Mouse (Mus musculus) forebrain, postnatal 0 days (tissue): ENCODE measurements around the gene Itpkb. TPM values are rescaled to one million over a fixed set of nuclear protein-coding genes. Genes with fewer than 3 reads are reported as not detected.
"Not testable (repeated sequence)": the region's sequence is repeated elsewhere in the genome, so short reads cannot be mapped to it uniquely, and the experiment has no call there.

Source experiments
- ATAC-seq: fragments of 200-750 bp; cut with Nextera tagmentation; 2 replicates; pipeline ENCODE4 v1.8.0; 2017; ENCODE audit warnings: mild to moderate bottlenecking, moderate library complexity
- DNase-seq: peaks from one replicate; pipeline ENCODE4 v3.0.0-alpha.2; 2015
- H3K27ac ChIP-seq: fragments of 300-500 bp; sonication (generic); 2 replicates; pipeline ENCODE4 v1.5.1; 2014; ENCODE audit warnings: low read depth, mild to moderate bottlenecking, antibody characterized with exemption, low read length, moderate library complexity, mixed read lengths
- H3K27me3 ChIP-seq: fragments of 300-500 bp; sonication (generic); 2 replicates; pipeline ENCODE4 v1.6.1; 2014; ENCODE audit warnings: mild to moderate bottlenecking, low read length, mixed read lengths; ENCODE audit not compliant: insufficient read depth
- H3K36me3 ChIP-seq: fragments of 300-500 bp; sonication (generic); 2 replicates; pipeline ENCODE4 v1.6.1; 2014; ENCODE audit warnings: mild to moderate bottlenecking, moderate library complexity; ENCODE audit not compliant: insufficient read depth
- H3K4me1 ChIP-seq: fragments of 300-500 bp; sonication (generic); 2 replicates; pipeline ENCODE4 v1.6.1; 2014; ENCODE audit warnings: antibody characterized with exemption; ENCODE audit not compliant: insufficient read depth
- H3K4me2 ChIP-seq: fragments of 300-500 bp; sonication (generic); 2 replicates; pipeline ENCODE4 v1.6.1; 2014; ENCODE audit warnings: low read depth, mild to moderate bottlenecking, moderate library complexity
- H3K4me3 ChIP-seq: fragments of 300-500 bp; sonication (generic); 2 replicates; pipeline ENCODE4 v1.5.1; 2014; ENCODE audit warnings: low read depth, low read length, mixed read lengths
- H3K9ac ChIP-seq: fragments of 300-500 bp; sonication (generic); 2 replicates; pipeline ENCODE4 v1.6.1; 2014; ENCODE audit warnings: mild to moderate bottlenecking
- H3K9me3 ChIP-seq: fragments of 300-500 bp; sonication (generic); 2 replicates; pipeline ENCODE4 v1.6.1; 2016; ENCODE audit warnings: low read length
- CTCF ChIP-seq: sonication (generic); IDR thresholded peaks from 2 replicates; pipeline ENCODE4 v1.5.1; 2016; ENCODE audit warnings: antibody characterized with exemption, control low read depth, low read depth
- WGBS: fragments of 180-500 bp; shearing (Covaris S2); extraction: QIAGEN DNeasy Blood & Tissue Kit; methylation state at CpG from one replicate; pipeline ENCODE4 v1.1.7; 2014; 5-methylcytosine and 5-hydroxymethylcytosine counted together
- polyA plus RNA-seq: library from polyadenylated mRNA; unstranded; fragments of >200 nt; fragmentation: Nextera tagmentation; extraction: Ambion mirVana; gene quantifications from 2 replicates; pipeline ENCODE4 v1.2.1, GENCODE M21; 2015
- total RNA-seq: library from RNA; depleted of rRNA; stranded (reverse); fragments of >200 nt; gene quantifications from 2 replicates; pipeline ENCODE4 v1.2.3, GENCODE M21; 2014

The Itpkb gene
- total and polyA plus RNA-seq, 2 experiments from 2014 or later = 1.9 to 6.4 TPM

DNA sequence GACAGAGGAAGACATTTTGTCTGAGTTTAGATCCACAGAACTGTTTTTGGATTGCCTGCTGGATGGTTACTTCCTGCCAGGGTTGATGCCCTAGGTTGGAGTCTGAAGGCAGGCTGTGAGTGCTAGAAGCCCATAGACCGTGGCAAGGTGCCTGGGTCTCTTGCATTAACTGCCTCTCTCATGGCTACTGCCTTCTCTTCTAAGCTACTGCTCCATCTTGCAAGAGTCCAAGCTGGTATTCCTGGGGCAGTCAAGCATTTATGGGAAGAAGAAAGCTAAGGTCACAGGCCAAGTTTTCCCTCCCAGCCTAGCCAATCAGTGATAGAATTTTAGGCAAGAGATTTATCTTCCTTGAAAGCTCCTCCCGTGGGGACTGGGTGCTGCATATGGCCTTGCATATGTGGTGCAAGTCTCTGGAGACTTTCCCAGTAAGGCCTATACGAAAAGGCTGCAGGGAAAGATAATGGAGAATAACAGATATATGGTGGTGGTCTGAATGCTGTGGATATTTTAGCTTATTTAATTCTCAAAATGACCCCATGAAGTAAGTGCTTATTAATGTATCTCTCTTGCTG is 36.8 kb downstream of the Itpkb start:
- Histone ChIP-seq H3K27me3 (no peaks in the 10 kb centered on the region), H3K9ac (no peak overlapping the region), H3K4me1 (peaks cover 12% of the 10 kb centered on the region), H3K4me3 (no peak overlapping the region), H3K36me3 (no peaks in the 10 kb centered on the region), H3K9me3 (no peaks in the 10 kb centered on the region), H3K27ac (peak overlapping the region; percentile 92; the same call in 1 of the 2 replicates), H3K4me2 (no peak overlapping the region)
- WGBS = 62% methylated on average over 3 of the region's 3 CpGs
- TF ChIP-seq CTCF = no peak
- ATAC-seq (no peak), DNase-seq (peak; percentile 61)

DNA sequence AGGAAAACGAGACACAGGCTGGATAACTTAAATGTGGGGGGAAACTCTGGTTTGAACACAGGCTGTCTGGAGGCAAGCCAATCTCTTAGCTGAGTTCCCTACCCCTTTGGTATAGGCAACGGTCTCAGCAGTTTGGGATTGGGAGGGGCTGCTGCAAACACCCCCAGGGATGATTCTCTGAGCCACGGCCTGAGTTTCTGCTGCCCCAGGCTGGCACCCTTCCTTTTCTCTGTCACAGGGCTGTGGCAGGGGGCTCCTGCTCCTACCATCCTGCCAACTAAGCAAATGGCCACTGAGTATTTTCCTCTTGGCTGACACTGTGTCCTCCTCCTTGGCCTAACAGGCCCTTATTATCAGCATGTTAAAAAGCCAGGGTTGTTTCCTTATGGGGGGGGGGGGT is 37.3 kb downstream of the Itpkb start:
- Histone ChIP-seq H3K9me3 (no peaks in the 10 kb centered on the region), H3K36me3 (no peaks in the 10 kb centered on the region), H3K27me3 (no peaks in the 10 kb centered on the region), H3K4me2 (no peak overlapping the region), H3K9ac (no peak overlapping the region), H3K4me1 (peaks cover 12% of the 10 kb centered on the region), H3K27ac (peak overlapping the region; percentile 92; the same call in 1 of the 2 replicates), H3K4me3 (no peak overlapping the region)
- DNase-seq (no peak), ATAC-seq (no peak)
- TF ChIP-seq CTCF = no peak
- WGBS = 45% methylated on average over 3 of the region's 3 CpGs

DNA sequence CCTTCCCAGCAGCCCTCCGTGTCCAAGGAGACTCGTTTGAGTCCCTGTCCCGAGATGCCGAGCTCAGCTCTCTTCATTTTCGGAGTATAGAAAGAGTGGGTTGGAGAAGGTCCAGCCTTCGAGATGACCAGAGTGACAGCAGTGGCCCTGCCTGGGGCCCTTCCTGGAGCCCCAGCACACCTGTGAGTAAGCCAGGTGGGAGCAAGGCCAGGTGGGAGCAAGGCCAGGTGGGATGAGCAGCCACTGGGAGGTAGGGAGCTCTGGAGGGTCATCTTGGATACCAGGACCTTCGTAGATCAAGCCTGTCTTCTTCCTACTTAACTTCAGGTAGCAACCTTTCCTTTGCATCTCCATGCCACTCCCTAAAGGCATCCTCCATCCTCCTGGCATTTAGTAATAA is 37.8 kb downstream of the Itpkb start:
- ATAC-seq (no peak), DNase-seq (no peak)
- no peak for TF ChIP-seq CTCF
- no peak overlapping the region for H3K4me2 ChIP-seq
- no peak overlapping the region for H3K9ac ChIP-seq
- H3K9me3 ChIP-seq = no peaks in the 10 kb centered on the region
- H3K4me3 ChIP-seq = no peak overlapping the region
- WGBS = 82% methylated on average over 7 of the region's 7 CpGs
- no peaks in the 10 kb centered on the region for H3K27me3 ChIP-seq
- peak overlapping the region; percentile 92; the same call in 1 of the 2 replicates for H3K27ac ChIP-seq
- H3K36me3 ChIP-seq = no peaks in the 10 kb centered on the region
- H3K4me1 ChIP-seq = peaks cover 12% of the 10 kb centered on the region

DNA sequence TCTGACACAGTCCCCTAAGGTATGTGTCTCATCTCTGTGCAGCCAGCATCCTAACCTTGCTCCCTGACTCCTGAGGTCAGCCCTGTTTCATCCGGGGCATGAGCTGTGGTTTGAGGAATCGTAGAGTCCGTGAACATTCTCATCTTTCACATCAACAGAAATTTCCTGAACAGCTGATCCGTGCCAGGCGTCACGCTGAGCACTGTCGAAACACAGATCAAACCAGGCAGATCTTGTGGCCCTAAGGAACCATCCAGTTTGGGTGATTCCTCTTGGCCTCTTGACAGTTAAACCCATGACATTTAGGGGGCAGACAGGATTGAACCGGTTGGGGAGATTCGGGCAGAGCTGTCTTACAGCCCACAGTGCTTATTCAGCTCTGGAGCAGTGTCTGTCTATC is 38.4 kb downstream of the Itpkb start:
- Histone ChIP-seq H3K27ac (no peak overlapping the region), H3K9ac (no peak overlapping the region), H3K4me2 (no peak overlapping the region), H3K4me1 (peaks cover 12% of the 10 kb centered on the region), H3K27me3 (no peaks in the 10 kb centered on the region), H3K4me3 (no peak overlapping the region), H3K36me3 (no peaks in the 10 kb centered on the region), H3K9me3 (no peaks in the 10 kb centered on the region)
- ATAC-seq (no peak), DNase-seq (no peak)
- WGBS = 77% methylated on average over 9 of the region's 9 CpGs
- no peak for TF ChIP-seq CTCF

DNA sequence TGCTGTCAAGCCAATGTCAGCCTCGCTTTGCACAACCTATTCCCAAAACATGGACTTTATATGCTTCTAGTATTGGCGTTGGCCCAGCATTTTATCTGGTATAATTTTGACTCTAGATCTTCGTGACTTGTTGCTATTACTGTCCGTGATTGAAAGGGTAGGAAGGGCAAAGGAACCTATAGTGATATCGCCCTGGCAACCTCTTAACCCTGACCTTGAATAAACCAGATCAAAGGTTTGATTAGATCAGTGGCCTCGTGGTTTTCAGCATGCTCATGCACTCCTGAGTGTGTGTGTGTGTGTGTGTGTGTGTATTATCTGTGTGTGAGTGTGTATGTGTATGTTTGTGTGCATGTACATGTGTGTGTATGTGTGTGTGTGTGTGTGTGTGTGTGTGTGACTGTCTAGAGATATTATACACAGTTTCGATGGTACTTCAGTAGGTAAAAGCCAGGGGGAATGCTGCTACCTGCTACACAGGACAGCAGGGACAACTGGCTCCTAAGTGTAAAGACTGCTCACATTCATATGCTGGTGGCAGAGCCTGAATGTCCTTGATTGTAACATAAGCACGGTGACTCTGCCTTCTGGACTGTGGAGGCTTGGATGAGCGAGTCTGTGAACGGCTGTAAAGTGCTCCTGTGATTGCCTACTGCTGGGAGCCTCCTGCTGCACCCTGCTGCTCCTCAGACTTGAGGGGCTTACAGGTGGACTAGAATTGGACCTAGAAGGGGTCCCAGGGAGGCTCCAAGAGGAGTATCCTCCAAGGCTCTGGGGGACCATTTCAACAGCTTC is 40.8 kb downstream of the Itpkb start:
- H3K36me3 ChIP-seq = no peaks in the 10 kb centered on the region
- ATAC-seq = no peak
- DNase-seq = no peak
- H3K4me1 ChIP-seq = peaks cover 7% of the 10 kb centered on the region
- WGBS = 72% methylated on average over 10 of the region's 10 CpGs
- H3K4me2 ChIP-seq = no peak overlapping the region
- no peak for TF ChIP-seq CTCF
- H3K27ac ChIP-seq = no peak overlapping the region
- no peak overlapping the region for H3K4me3 ChIP-seq
- H3K9me3 ChIP-seq = no peaks in the 10 kb centered on the region
- no peaks in the 10 kb centered on the region for H3K27me3 ChIP-seq
- no peak overlapping the region for H3K9ac ChIP-seq

DNA sequence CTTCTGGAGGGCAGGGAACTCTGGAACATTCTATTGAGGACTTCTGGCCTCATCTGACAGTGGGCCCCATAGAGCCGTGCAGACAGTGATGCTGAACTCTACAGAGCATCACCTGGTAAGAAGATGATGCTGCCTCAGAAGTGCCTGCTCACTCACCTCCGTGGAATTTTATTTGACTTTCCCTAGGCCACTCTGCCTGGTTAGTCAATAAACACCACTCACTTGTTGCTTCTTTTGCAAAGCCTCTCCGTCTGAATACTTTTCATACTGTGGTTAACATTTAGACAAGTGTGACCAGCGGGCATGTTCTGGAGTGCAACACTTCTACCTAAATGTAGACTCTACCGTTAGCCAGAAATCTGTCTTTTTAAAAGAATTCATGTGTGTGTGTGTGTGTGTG is 42.0 kb downstream of the Itpkb start:
- H3K4me1 ChIP-seq, ATAC-seq, H3K27ac ChIP-seq, H3K36me3 ChIP-seq, H3K4me3 ChIP-seq, DNase-seq, H3K4me2 ChIP-seq, H3K27me3 ChIP-seq, H3K9ac ChIP-seq, H3K9me3 ChIP-seq: not testable (repeated sequence)
- 93% methylated on average over 5 of the region's 5 CpGs for WGBS

DNA sequence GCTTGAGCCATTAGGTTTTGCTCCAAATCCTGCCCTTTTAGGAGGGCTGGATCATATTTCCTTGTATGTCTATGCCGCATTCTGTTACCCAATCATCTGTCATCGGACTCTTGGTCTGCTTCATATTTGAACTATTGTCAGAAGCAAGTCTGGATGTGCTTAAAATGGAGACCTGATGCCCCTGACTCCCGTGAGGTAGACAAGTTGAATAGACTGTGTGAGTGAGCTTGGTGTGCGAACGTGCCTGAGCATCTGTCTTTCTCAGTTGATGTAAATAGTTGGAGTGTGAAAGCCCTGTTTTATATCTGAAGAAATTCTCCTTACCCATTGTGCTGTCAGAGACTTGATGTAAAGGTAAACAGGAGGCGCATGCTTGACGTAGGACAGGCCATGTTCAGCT is 46.3 kb downstream of the Itpkb start:
- Histone ChIP-seq H3K4me2 (no peak overlapping the region), H3K9me3 (no peaks in the 10 kb centered on the region), H3K4me1 (no peaks in the 10 kb centered on the region), H3K27ac (no peak overlapping the region), H3K4me3 (no peak overlapping the region), H3K9ac (no peak overlapping the region), H3K27me3 (no peaks in the 10 kb centered on the region), H3K36me3 (no peaks in the 10 kb centered on the region)
- ATAC-seq (no peak), DNase-seq (no peak)
- WGBS = 85% methylated on average over 7 of the region's 7 CpGs
- TF ChIP-seq CTCF = no peak
